Mouse (Mus musculus) heart, adult 2 months (tissue): ENCODE results near the gene Fchsd2.

ENCODE experiments used
- CTCF ChIP-seq: fragments of 200-600 bp; IDR thresholded peaks from 2 replicates; pipeline ENCODE4 v1.8.1; 2022; ENCODE audit warnings: antibody characterized with exemption, mild to moderate bottlenecking, moderate library complexity
- EP300 ChIP-seq: fragments of 200-500 bp; IDR thresholded peaks from 2 replicates; pipeline ENCODE4 v1.6.1; 2011; ENCODE audit warnings: low read depth, low read length, control low read depth; ENCODE audit not compliant: insufficient read depth
- POLR2A ChIP-seq: fragments of 200-500 bp; IDR thresholded peaks from 2 replicates; pipeline ENCODE4 v1.6.1; 2011; ENCODE audit warnings: mild to moderate bottlenecking, low read depth, low read length, control low read depth; ENCODE audit not compliant: insufficient read depth

GRCm38 (mm10) chr7:101127737-101128136, 35.1 kb downstream of the Fchsd2 start:
- no peak for TF ChIP-seq CTCF
- no peak for TF ChIP-seq POLR2A
- no peak for TF ChIP-seq EP300
